Mouse (Mus musculus) ES-Bruce4 (cell line): ENCODE measurements at regions not wholly inside any gene's neighbourhood (a gene's known extent, or its start where the extent isn't known, plus 50 kb on each side); places are given as distances from the start of the nearest gene placed in this dataset.

Source experiments
- CTCF ChIP-seq: IDR thresholded peaks from one replicate; pipeline ENCODE4 v1.8.1; 2011; ENCODE audit warnings: low read depth, low read length
- POLR2A ChIP-seq: IDR thresholded peaks from one replicate; pipeline ENCODE4 v1.8.1; 2011; ENCODE audit warnings: low read length; ENCODE audit not compliant: insufficient read depth

DNA sequence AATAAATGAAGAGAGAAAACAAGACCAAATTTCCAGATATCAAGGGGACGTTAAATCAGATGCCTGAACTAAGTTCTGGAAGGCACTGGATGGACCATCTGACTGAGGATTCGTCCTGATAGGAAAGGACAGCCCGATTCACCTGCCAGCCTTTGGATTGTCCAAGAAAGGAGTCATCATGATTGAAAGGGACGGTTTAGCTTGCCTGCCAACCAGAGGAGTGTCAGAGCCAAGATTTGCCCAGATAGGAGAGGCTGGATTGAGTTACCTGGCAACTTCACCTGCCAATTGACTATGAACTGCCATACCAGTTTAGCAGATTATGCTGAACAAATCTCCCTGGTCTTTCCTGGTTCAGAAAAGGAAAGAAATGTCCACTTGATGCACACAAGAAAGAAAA, 73.3 kb upstream of the Zwint start:
- TF ChIP-seq CTCF (no peak), POLR2A (no peak)
